Mouse (Mus musculus) neural tube, embryonic 13.5 days (tissue): Measurements from ENCODE around the gene Dmp1. TPM values are rescaled to one million over a fixed set of nuclear protein-coding genes. Genes with fewer than 3 reads are reported as not detected.

ENCODE experiments used
- polyA plus RNA-seq: library from polyadenylated mRNA; unstranded; fragments of >200 nt; fragmentation: Nextera tagmentation; extraction: Ambion mirVana; gene quantifications from 2 replicates; pipeline ENCODE4 v1.2.1, GENCODE M21; 2015

The Dmp1 gene
- polyA plus RNA-seq, 1 experiment from 2014 or later: 0.87 TPM

Other genes starting within 250 kb of the Dmp1 start
- gene Hsd17b13, start 225.2 kb upstream of the Dmp1 start, polyA plus RNA-seq: not detected in 2 replicates
- gene Hsd17b11, start 180.7 kb upstream of the Dmp1 start, polyA plus RNA-seq: 2.3 and 2.7 TPM in 2 replicates
- gene Nudt9, start 156.3 kb upstream of the Dmp1 start, polyA plus RNA-seq: 65.9 and 76.2 TPM in 2 replicates
- not detected in 2 replicates for gene Gm17660, start 125.0 kb upstream of the Dmp1 start, polyA plus RNA-seq
- 195 and 200 TPM in 2 replicates for gene Sparcl1, start 88.9 kb upstream of the Dmp1 start, polyA plus RNA-seq
- not detected in 2 replicates for gene Dspp, start 31.9 kb upstream of the Dmp1 start, polyA plus RNA-seq
- 0.21 and 1.6 TPM in 2 replicates for gene Ibsp, start 96.6 kb downstream of the Dmp1 start, polyA plus RNA-seq
- not detected in 2 replicates for gene Mepe, start 122.7 kb downstream of the Dmp1 start, polyA plus RNA-seq
- 14.1 and 14.6 TPM in 2 replicates for gene Spp1, start 232.5 kb downstream of the Dmp1 start, polyA plus RNA-seq